Mouse (Mus musculus) embryonic facial prominence, embryonic 11.5 days (tissue): Measurements from ENCODE around the gene Fbxl12. TPM values are rescaled to one million over a fixed set of nuclear protein-coding genes. Genes with fewer than 3 reads are reported as not detected.

Experiments
- ATAC-seq: fragments of 200-750 bp; cut with Nextera tagmentation; replicated peaks from 2 replicates; pipeline ENCODE4 v1.8.0; 2017; ENCODE audit warnings: low read depth; ENCODE audit not compliant: insufficient number of reproducible peaks, low FRiP score, low TSS enrichment
- DNase-seq: peaks from one replicate; pipeline ENCODE4 v3.0.0-alpha.2; 2015; ENCODE audit warnings: low spot score
- H3K27ac ChIP-seq: fragments of 300-500 bp; sonication (generic); replicated peaks from 2 replicates; pipeline ENCODE4 v1.5.1; 2014; ENCODE audit warnings: mild to moderate bottlenecking, low read depth, low read length, control low read depth
- H3K27me3 ChIP-seq: fragments of 300-500 bp; sonication (generic); 2 replicates; pipeline ENCODE4 v1.6.1; 2014; ENCODE audit warnings: mild to moderate bottlenecking, low read length, moderate library complexity, mixed read lengths; ENCODE audit not compliant: control insufficient read depth, insufficient read depth
- H3K36me3 ChIP-seq: fragments of 300-500 bp; sonication (generic); replicated peaks from 2 replicates; pipeline ENCODE4 v1.6.1; 2014; ENCODE audit warnings: low read depth, mild to moderate bottlenecking, low read length, moderate library complexity, mixed read lengths; ENCODE audit not compliant: control insufficient read depth, insufficient read depth
- H3K4me1 ChIP-seq: fragments of 300-500 bp; sonication (generic); 2 replicates; pipeline ENCODE4 v1.6.1; 2014; ENCODE audit warnings: low read length, mixed read lengths; ENCODE audit not compliant: control insufficient read depth, insufficient read depth
- H3K4me2 ChIP-seq: fragments of 300-500 bp; sonication (generic); 2 replicates; pipeline ENCODE4 v1.6.1; 2014; ENCODE audit warnings: low read depth, mild to moderate bottlenecking, control low read depth, low read length, moderate library complexity
- H3K4me3 ChIP-seq: fragments of 300-500 bp; sonication (generic); 2 replicates; pipeline ENCODE4 v1.5.1; 2014; ENCODE audit warnings: low read depth, low read length, control low read depth
- H3K9ac ChIP-seq: fragments of 300-500 bp; sonication (generic); replicated peaks from 2 replicates; pipeline ENCODE4 v1.6.1; 2014; ENCODE audit warnings: mild to moderate bottlenecking, control low read depth, low read length
- H3K9me3 ChIP-seq: fragments of 300-500 bp; sonication (generic); replicated peaks from 2 replicates; pipeline ENCODE4 v1.6.1; 2016; ENCODE audit warnings: mild to moderate bottlenecking, low read length, inconsistent platforms, mixed read lengths; ENCODE audit not compliant: control insufficient read depth
- WGBS: fragments of 180-500 bp; shearing (Covaris S2); extraction: QIAGEN DNeasy Blood & Tissue Kit; methylation state at CpG from one replicate; pipeline ENCODE4 v1.1.7; 2014; 5-methylcytosine and 5-hydroxymethylcytosine counted together
- polyA plus RNA-seq: library from polyadenylated mRNA; unstranded; fragments of >200 nt; fragmentation: Nextera tagmentation; extraction: Ambion mirVana; gene quantifications from 2 replicates; pipeline ENCODE4 v1.2.1, GENCODE M21; 2014

The Fbxl12 gene
- polyA plus RNA-seq, 1 experiment from 2014 or later, result 8.5 TPM

GRCm38 (mm10) chr9:20607100-20607974, 37.2 kb downstream of the Fbxl12 start:
- H3K4me1 ChIP-seq, result no peaks in the 10 kb centered on the region
- peak; percentile 78 for ATAC-seq
- peak overlapping the region; percentile 77 for H3K4me3 ChIP-seq
- H3K4me2 ChIP-seq, result peak overlapping the region; percentile 65
- H3K9ac ChIP-seq, result peak overlapping the region; percentile 92
- WGBS, result under 1% methylated on average over 57 of the region's 57 CpGs
- no peaks in the 10 kb centered on the region for H3K27me3 ChIP-seq
- H3K36me3 ChIP-seq, result no peaks in the 10 kb centered on the region; the same call in 1 of the 2 replicates
- H3K9me3 ChIP-seq, result no peaks in the 10 kb centered on the region
- H3K27ac ChIP-seq, result peak overlapping the region; percentile 86
- peak; percentile 94 for DNase-seq

- no peak overlapping the region for H3K9ac ChIP-seq
- no peak overlapping the region for H3K4me3 ChIP-seq
- H3K4me2 ChIP-seq, result no peak overlapping the region
- no peaks in the 10 kb centered on the region for H3K27me3 ChIP-seq
- DNase-seq (no peak), ATAC-seq (no peak)
- H3K4me1 ChIP-seq, result no peaks in the 10 kb centered on the region
- H3K36me3 ChIP-seq, result no peaks in the 10 kb centered on the region; the same call in 1 of the 2 replicates
- H3K27ac ChIP-seq, result no peak overlapping the region
- WGBS, result 87% methylated on average over 1 of the region's 1 CpGs
- H3K9me3 ChIP-seq, result no peaks in the 10 kb centered on the region
These were observed 38.3 kb downstream of the Fbxl12 start for GRCm38 (mm10) chr9:20606269-20606668.

GRCm38 (mm10) chr9:20601270-20601669, 43.3 kb downstream of the Fbxl12 start:
- Histone ChIP-seq H3K9ac (no peak overlapping the region), H3K36me3 (no peaks in the 10 kb centered on the region), H3K27ac (no peak overlapping the region), H3K9me3 (no peaks in the 10 kb centered on the region), H3K4me1 (no peaks in the 10 kb centered on the region), H3K4me2 (no peak overlapping the region), H3K27me3 (no peaks in the 10 kb centered on the region), H3K4me3 (no peak overlapping the region)
- ATAC-seq, result no peak
- DNase-seq, result no peak
- WGBS, result 81% methylated on average over 6 of the region's 6 CpGs

- peak within 1 kb of the TSS; percentile 79 for H3K9ac ChIP-seq
- H3K27me3 ChIP-seq, result 0 out of 2 replicates have a peak, but pooled peaks cover 2% of the 10 kb centered on the region
- peak within 1 kb of the TSS; percentile 61 for H3K4me3 ChIP-seq
- H3K4me2 ChIP-seq, result peak within 1 kb of the TSS; percentile 51
- DNase-seq (peak; percentile 95), ATAC-seq (peak; percentile 99)
- WGBS, result under 1% methylated on average over 30 of the region's 30 CpGs
- H3K36me3 ChIP-seq, result no peaks in the 10 kb centered on the region; the same call in 1 of the 2 replicates
- no peaks in the 10 kb centered on the region for H3K4me1 ChIP-seq
- H3K9me3 ChIP-seq, result no peaks in the 10 kb centered on the region
- peak within 1 kb of the TSS; percentile 75 for H3K27ac ChIP-seq
These were observed 63.4 kb downstream of the Fbxl12 start, which contains the start of gene Zfp846 for GRCm38 (mm10) chr9:20581175-20581634. TSS of gene Zfp846 (plus strand) at chr9:20581291.

GRCm38 (mm10) chr9:20576591-20576990, 68.0 kb downstream of the Fbxl12 start:
- no peak overlapping the region for H3K4me3 ChIP-seq
- H3K27me3 ChIP-seq, result 0 out of 2 replicates have a peak, but pooled peaks cover 2% of the 10 kb centered on the region
- no peak overlapping the region for H3K4me2 ChIP-seq
- no peak overlapping the region for H3K9ac ChIP-seq
- ATAC-seq, result no peak
- no peak overlapping the region for H3K27ac ChIP-seq
- no peaks in the 10 kb centered on the region for H3K4me1 ChIP-seq
- no peak for DNase-seq
- no peaks in the 10 kb centered on the region for H3K36me3 ChIP-seq
- H3K9me3 ChIP-seq, result no peaks in the 10 kb centered on the region
- 85% methylated on average over 2 of the region's 2 CpGs for WGBS

GRCm38 (mm10) chr9:20571060-20571459, 73.5 kb downstream of the Fbxl12 start:
- Histone ChIP-seq H3K9ac (no peak overlapping the region), H3K27me3 (no peaks in the 10 kb centered on the region), H3K36me3 (no peaks in the 10 kb centered on the region), H3K27ac (no peak overlapping the region), H3K4me1 (no peaks in the 10 kb centered on the region), H3K4me3 (no peak overlapping the region), H3K9me3 (no peaks in the 10 kb centered on the region), H3K4me2 (no peak overlapping the region)
- DNase-seq (no peak), ATAC-seq (no peak)

Other genes starting within 250 kb of the Fbxl12 start
- 31.2 and 34.6 TPM in 2 replicates for gene Zfp26, start 184.6 kb downstream of the Fbxl12 start, polyA plus RNA-seq
- 30.9 and 32.6 TPM in 2 replicates for gene Zfp426, start 152.0 kb downstream of the Fbxl12 start, polyA plus RNA-seq
- 147 and 154 TPM in 2 replicates for gene Zfp266, start 123.3 kb downstream of the Fbxl12 start, polyA plus RNA-seq
- gene Zfp846, start 63.5 kb downstream of the Fbxl12 start, polyA plus RNA-seq, result 18.7 and 20.2 TPM in 2 replicates
- 417 and 447 TPM in 2 replicates for gene Ubl5, start 1.9 kb downstream of the Fbxl12 start, polyA plus RNA-seq
- gene Pin1, start 7.3 kb upstream of the Fbxl12 start, polyA plus RNA-seq, result 59.5 and 62.5 TPM in 2 replicates
- 11.0 and 13.9 TPM in 2 replicates for gene Olfm2, start 101.6 kb upstream of the Fbxl12 start, polyA plus RNA-seq
- 0.14 and 0.21 TPM in 2 replicates for gene Col5a3, start 170.3 kb upstream of the Fbxl12 start, polyA plus RNA-seq
- not detected in 2 replicates for gene Rdh8, start 173.7 kb upstream of the Fbxl12 start, polyA plus RNA-seq
- gene A230050P20Rik, start 223.9 kb upstream of the Fbxl12 start, polyA plus RNA-seq, result 0.64 and 1.1 TPM in 2 replicates
- 1.6 and 3.2 TPM in 2 replicates for gene Angptl6, start 235.0 kb upstream of the Fbxl12 start, polyA plus RNA-seq
- gene Ppan, start 243.4 kb upstream of the Fbxl12 start, polyA plus RNA-seq, result 64.3 and 65.0 TPM in 2 replicates